Mouse (Mus musculus): ENCODE data around the gene Slc7a5. TPM values are rescaled to one million over a fixed set of nuclear protein-coding genes. Genes with fewer than 3 reads are reported as not detected.

Gene Slc7a5
- polyA plus RNA-seq, 1 experiment from 2014 or later = 26.4 TPM

GRCm38 (mm10) chr8:121865356-121865755, 42.1 kb downstream of the Slc7a5 start:
- no peak for DNase-seq (ENCODE audit: low spot score)

GRCm38 (mm10) chr8:121861806-121862548, 45.5 kb downstream of the Slc7a5 start:
- Histone ChIP-seq H3K9ac (ENCODE audit: low read length) (no peak overlapping the region), H3K4me1 (replicated peaks; ENCODE audit: control insufficient read depth, insufficient read depth, low read length) (no peaks in the 10 kb centered on the region), H3K9me3 (ENCODE audit: control insufficient read depth, low read length) (no peaks in the 10 kb centered on the region), H3K4me3 (ENCODE audit: low read depth, low read length) (no peak overlapping the region), H3K36me3 (ENCODE audit: control insufficient read depth, insufficient read depth, low read length) (no peaks in the 10 kb centered on the region), H3K27ac (ENCODE audit: low read depth) (no peak overlapping the region), H3K27me3 (replicated peaks; ENCODE audit: control insufficient read depth, insufficient read depth, low read length) (no peaks in the 10 kb centered on the region), H3K4me2 (ENCODE audit: low read length) (no peak overlapping the region)
- DNase-seq (ENCODE audit: low spot score) = no peak
- ATAC-seq (replicated peaks; ENCODE audit: low FRiP score, low TSS enrichment, low read depth) = no peak
- 67% methylated on average over 12 of the region's 12 CpGs for WGBS

More at GRCm38 (mm10) chr8:121865356-121865755, 42.1 kb downstream of the Slc7a5 start:
- no peak for ATAC-seq (replicated peaks; ENCODE audit: low FRiP score, low TSS enrichment, low read depth)
- H3K36me3 ChIP-seq (ENCODE audit: control insufficient read depth, insufficient read depth, low read length) = no peaks in the 10 kb centered on the region
- no peaks in the 10 kb centered on the region for H3K27me3 ChIP-seq (replicated peaks; ENCODE audit: control insufficient read depth, insufficient read depth, low read length)
- H3K4me3 ChIP-seq (ENCODE audit: low read depth, low read length) = no peak overlapping the region
- H3K9ac ChIP-seq (ENCODE audit: low read length) = no peak overlapping the region
- H3K4me1 ChIP-seq (replicated peaks; ENCODE audit: control insufficient read depth, insufficient read depth, low read length) = no peaks in the 10 kb centered on the region
- no peaks in the 10 kb centered on the region for H3K9me3 ChIP-seq (ENCODE audit: control insufficient read depth, low read length)
- whole genome bisulfite sequencing = 50% methylated on average over 8 of the region's 8 CpGs
- H3K27ac ChIP-seq (ENCODE audit: low read depth) = no peak overlapping the region
- no peak overlapping the region for H3K4me2 ChIP-seq (ENCODE audit: low read length)

- 58% methylated on average over 6 of the region's 6 CpGs for WGBS
- Histone ChIP-seq H3K4me3 (ENCODE audit: low read depth, low read length) (no peak overlapping the region), H3K4me2 (ENCODE audit: low read length) (no peak overlapping the region), H3K4me1 (replicated peaks; ENCODE audit: control insufficient read depth, insufficient read depth, low read length) (no peaks in the 10 kb centered on the region), H3K9ac (ENCODE audit: low read length) (no peak overlapping the region), H3K27ac (ENCODE audit: low read depth) (no peak overlapping the region), H3K27me3 (replicated peaks; ENCODE audit: control insufficient read depth, insufficient read depth, low read length) (no peaks in the 10 kb centered on the region), H3K36me3 (ENCODE audit: control insufficient read depth, insufficient read depth, low read length) (no peaks in the 10 kb centered on the region), H3K9me3 (ENCODE audit: control insufficient read depth, low read length) (no peaks in the 10 kb centered on the region)
- DNase-seq (ENCODE audit: low spot score) = no peak
- ATAC-seq (replicated peaks; ENCODE audit: low FRiP score, low TSS enrichment, low read depth) = no peak
Observed at GRCm38 (mm10) chr8:121861276-121861675, 46.2 kb downstream of the Slc7a5 start.

- H3K9ac ChIP-seq (ENCODE audit: low read length) = no peak overlapping the region
- H3K27me3 ChIP-seq (replicated peaks; ENCODE audit: control insufficient read depth, insufficient read depth, low read length) = no peaks in the 10 kb centered on the region
- 45% methylated on average over 2 of the region's 2 CpGs for WGBS
- no peak overlapping the region for H3K27ac ChIP-seq (ENCODE audit: low read depth)
- no peak overlapping the region for H3K4me2 ChIP-seq (ENCODE audit: low read length)
- H3K9me3 ChIP-seq (ENCODE audit: control insufficient read depth, low read length) = no peaks in the 10 kb centered on the region
- no peak for DNase-seq (ENCODE audit: low spot score)
- no peaks in the 10 kb centered on the region for H3K4me1 ChIP-seq (replicated peaks; ENCODE audit: control insufficient read depth, insufficient read depth, low read length)
- no peak for ATAC-seq (replicated peaks; ENCODE audit: low FRiP score, low TSS enrichment, low read depth)
- no peak overlapping the region for H3K4me3 ChIP-seq (ENCODE audit: low read depth, low read length)
- H3K36me3 ChIP-seq (ENCODE audit: control insufficient read depth, insufficient read depth, low read length) = no peaks in the 10 kb centered on the region
Observed at GRCm38 (mm10) chr8:121857747-121858146, 49.7 kb downstream of the Slc7a5 start.

GRCm38 (mm10) chr8:121857331-121857730, 50.2 kb downstream of the Slc7a5 start:
- no peaks in the 10 kb centered on the region for H3K27me3 ChIP-seq (replicated peaks; ENCODE audit: control insufficient read depth, insufficient read depth, low read length)
- no peaks in the 10 kb centered on the region for H3K4me1 ChIP-seq (replicated peaks; ENCODE audit: control insufficient read depth, insufficient read depth, low read length)
- no peak for DNase-seq (ENCODE audit: low spot score)
- no peak for ATAC-seq (replicated peaks; ENCODE audit: low FRiP score, low TSS enrichment, low read depth)
- 72% methylated on average over 9 of the region's 9 CpGs for WGBS
- H3K36me3 ChIP-seq (ENCODE audit: control insufficient read depth, insufficient read depth, low read length) = no peaks in the 10 kb centered on the region
- H3K4me2 ChIP-seq (ENCODE audit: low read length) = no peak overlapping the region
- H3K4me3 ChIP-seq (ENCODE audit: low read depth, low read length) = no peak overlapping the region
- no peaks in the 10 kb centered on the region for H3K9me3 ChIP-seq (ENCODE audit: control insufficient read depth, low read length)
- no peak overlapping the region for H3K27ac ChIP-seq (ENCODE audit: low read depth)
- no peak overlapping the region for H3K9ac ChIP-seq (ENCODE audit: low read length)

GRCm38 (mm10) chr8:121856071-121856746, 51.3 kb downstream of the Slc7a5 start:
- 72% methylated on average over 14 of the region's 14 CpGs for WGBS
- H3K27ac ChIP-seq (ENCODE audit: low read depth) = no peak overlapping the region
- ATAC-seq (replicated peaks; ENCODE audit: low FRiP score, low TSS enrichment, low read depth) = no peak
- no peaks in the 10 kb centered on the region for H3K36me3 ChIP-seq (ENCODE audit: control insufficient read depth, insufficient read depth, low read length)
- H3K4me2 ChIP-seq (ENCODE audit: low read length) = no peak overlapping the region
- no peaks in the 10 kb centered on the region for H3K9me3 ChIP-seq (ENCODE audit: control insufficient read depth, low read length)
- H3K4me3 ChIP-seq (ENCODE audit: low read depth, low read length) = no peak overlapping the region
- H3K9ac ChIP-seq (ENCODE audit: low read length) = no peak overlapping the region
- no peaks in the 10 kb centered on the region for H3K4me1 ChIP-seq (replicated peaks; ENCODE audit: control insufficient read depth, insufficient read depth, low read length)
- DNase-seq (ENCODE audit: low spot score) = no peak
- no peaks in the 10 kb centered on the region for H3K27me3 ChIP-seq (replicated peaks; ENCODE audit: control insufficient read depth, insufficient read depth, low read length)

- Histone ChIP-seq H3K27ac (ENCODE audit: low read depth) (no peak overlapping the region), H3K4me3 (ENCODE audit: low read depth, low read length) (no peak overlapping the region), H3K4me2 (ENCODE audit: low read length) (no peak overlapping the region), H3K27me3 (replicated peaks; ENCODE audit: control insufficient read depth, insufficient read depth, low read length) (0 out of 2 replicates have a peak, but pooled peaks cover under 1% of the 10 kb centered on the region), H3K9me3 (ENCODE audit: control insufficient read depth, low read length) (no peaks in the 10 kb centered on the region), H3K36me3 (ENCODE audit: control insufficient read depth, insufficient read depth, low read length) (no peaks in the 10 kb centered on the region), H3K4me1 (replicated peaks; ENCODE audit: control insufficient read depth, insufficient read depth, low read length) (no peaks in the 10 kb centered on the region), H3K9ac (ENCODE audit: low read length) (no peak overlapping the region)
- DNase-seq (ENCODE audit: low spot score) (no peak), ATAC-seq (replicated peaks; ENCODE audit: low FRiP score, low TSS enrichment, low read depth) (no peak)
- WGBS = 85% methylated on average over 2 of the region's 2 CpGs
Observed at GRCm38 (mm10) chr8:121853586-121853985, 53.9 kb downstream of the Slc7a5 start.

- Histone ChIP-seq H3K27me3 (replicated peaks; ENCODE audit: control insufficient read depth, insufficient read depth, low read length) (0 out of 2 replicates have a peak, but pooled peaks cover 3% of the 10 kb centered on the region), H3K4me1 (replicated peaks; ENCODE audit: control insufficient read depth, insufficient read depth, low read length) (no peaks in the 10 kb centered on the region), H3K27ac (ENCODE audit: low read depth) (no peak overlapping the region), H3K4me3 (ENCODE audit: low read depth, low read length) (no peak overlapping the region), H3K9ac (ENCODE audit: low read length) (no peak overlapping the region), H3K36me3 (ENCODE audit: control insufficient read depth, insufficient read depth, low read length) (no peaks in the 10 kb centered on the region), H3K9me3 (ENCODE audit: control insufficient read depth, low read length) (no peaks in the 10 kb centered on the region), H3K4me2 (ENCODE audit: low read length) (no peak overlapping the region)
- WGBS = 42% methylated on average over 7 of the region's 7 CpGs
- ATAC-seq (replicated peaks; ENCODE audit: low FRiP score, low TSS enrichment, low read depth) (no peak), DNase-seq (ENCODE audit: low spot score) (no peak)
Observed at GRCm38 (mm10) chr8:121852464-121852863, 55.0 kb downstream of the Slc7a5 start.
